Mouse (Mus musculus) cortical plate, adult 2 months (tissue): ENCODE results near the gene Med9.
"Not testable (repeated sequence)": the region's sequence is repeated elsewhere in the genome, so short reads cannot be mapped to it uniquely, and the experiment has no call there.

ENCODE experiments used
- CTCF ChIP-seq: fragments of 200-500 bp; IDR thresholded peaks from 2 replicates; pipeline ENCODE4 v1.5.1; 2011; ENCODE audit warnings: mild to moderate bottlenecking, control low read depth, low read length; ENCODE audit not compliant: insufficient read depth; ENCODE audit errors: extremely low read depth
- POLR2A ChIP-seq: fragments of 200-500 bp; IDR thresholded peaks from 2 replicates; pipeline ENCODE4 v1.6.1; 2011; ENCODE audit warnings: mild to moderate bottlenecking, low read length, control low read depth; ENCODE audit not compliant: insufficient read depth; ENCODE audit errors: extremely low read depth

DNA sequence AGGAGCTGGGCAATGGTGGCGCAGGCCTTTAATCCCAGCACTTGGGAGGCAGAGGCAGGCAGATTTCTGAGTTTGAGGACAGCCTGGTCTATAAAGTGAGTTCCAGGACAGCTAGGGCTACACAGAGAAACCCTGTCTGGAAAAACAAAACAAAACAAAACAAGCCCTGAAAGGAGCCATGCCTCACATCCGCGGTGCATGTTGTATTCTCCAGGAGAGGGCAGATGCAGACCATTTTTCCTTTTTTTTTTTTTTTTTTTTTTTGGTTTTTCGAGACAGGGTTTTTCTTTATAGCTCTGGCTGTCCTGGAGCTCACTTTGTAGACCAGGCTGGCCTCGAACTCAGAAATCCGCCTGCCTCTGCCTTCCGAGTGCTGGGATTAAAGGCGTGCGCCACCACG lies 3.2 kb upstream of the Med9 start:
- TF ChIP-seq POLR2A, CTCF: not testable (repeated sequence)
